Mouse (Mus musculus): ENCODE data around the gene Bmpr1a. TPM values are rescaled to one million over a fixed set of nuclear protein-coding genes. Genes with fewer than 3 reads are reported as not detected.

Gene Bmpr1a
- total RNA-seq, 1 experiment: 38.9 TPM

DNA sequence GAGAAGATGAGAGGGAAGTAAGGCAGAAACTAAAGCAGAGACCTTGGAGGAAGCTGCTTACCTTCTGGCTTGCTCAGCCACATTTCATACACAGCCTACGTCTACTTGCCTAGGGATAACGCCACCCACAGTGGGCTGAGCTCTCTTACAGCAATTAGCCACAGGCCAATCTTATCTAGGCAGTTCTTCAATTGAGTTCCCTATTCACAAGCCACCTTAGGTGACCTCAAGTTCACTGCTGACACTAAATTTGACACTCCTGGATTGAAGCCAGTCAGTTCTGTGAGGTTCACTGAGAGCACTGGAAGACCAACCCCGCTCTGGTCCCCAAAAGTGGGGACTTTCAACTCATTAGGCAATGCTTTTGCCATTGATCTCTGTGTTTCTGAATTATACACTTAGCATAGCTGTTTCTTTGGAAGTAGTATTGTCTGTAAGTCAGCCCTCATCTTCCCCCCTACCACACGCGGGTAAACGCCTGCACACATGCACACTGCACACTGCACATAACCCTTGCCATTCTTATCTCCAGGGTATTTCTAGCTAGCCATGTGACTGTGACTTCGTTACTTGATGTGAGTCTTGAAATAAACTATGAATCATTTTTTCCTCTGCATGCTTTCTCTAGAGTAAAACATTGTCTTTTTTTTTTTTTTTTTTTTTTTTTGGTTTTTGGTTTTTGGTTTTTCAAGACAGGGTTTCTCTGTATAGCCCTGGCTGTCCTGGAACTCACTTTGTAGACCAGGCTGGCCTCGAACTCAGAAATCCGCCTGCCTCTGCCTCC lies 120.0 kb downstream of the Bmpr1a start:
- in situ Hi-C loops (cut with MboI; ENCODE audit: low sequenced_read_pairs in 2 of 2, unreplicated experiment in 2 of 2): no loop called here

DNA sequence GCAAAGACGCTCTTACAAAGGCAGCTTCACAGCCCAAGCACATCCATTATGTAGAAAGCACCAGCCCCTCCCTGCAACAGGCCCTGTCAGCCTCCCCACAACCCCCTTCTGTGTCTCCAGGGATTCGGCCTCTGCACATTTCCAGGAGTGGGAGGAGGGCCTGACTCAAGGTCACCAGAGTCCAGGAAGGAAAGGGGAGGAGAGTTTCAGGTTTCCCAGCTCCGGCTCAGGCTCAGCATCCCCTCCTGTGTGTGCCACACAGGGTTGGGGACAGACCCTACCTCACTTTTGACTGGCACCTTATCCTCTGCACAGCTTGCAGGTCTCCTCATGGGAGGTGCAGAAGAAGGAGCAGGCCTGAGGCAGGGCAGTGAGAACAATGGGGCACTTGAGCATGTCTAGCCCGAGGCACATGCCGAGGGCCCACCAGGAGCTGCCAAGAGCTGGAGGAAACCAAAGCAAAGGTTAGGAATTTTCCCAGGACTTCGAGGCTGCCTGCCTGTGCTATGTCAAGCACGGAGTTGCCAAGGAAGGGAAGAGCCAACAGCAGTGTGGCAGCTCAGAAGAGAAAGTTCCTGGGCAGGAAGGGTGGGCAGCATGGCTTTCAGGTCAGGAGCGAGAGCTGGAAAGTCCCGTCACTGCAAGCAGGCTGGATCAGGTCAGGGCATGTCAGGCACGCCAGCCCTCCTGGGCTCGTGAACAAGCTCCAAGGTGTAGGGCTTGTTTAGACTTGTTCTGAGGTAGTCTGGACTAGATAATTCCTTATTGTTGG lies 124.4 kb downstream of the Bmpr1a start:
- H3K4me1 ChIP-seq (ENCODE audit: control insufficient read depth in 2 of 2, insufficient read depth in 2 of 2, low read length in 2 of 2, poor library complexity in 1 of 2): peaks cover 12 to 47% of the 10 kb centered on the region in 2 experiments
- TF ChIP-seq ZC3H11A (IDR thresholded peaks at IDR 0.05; ENCODE audit: borderline replicate concordance, low read depth, low read length) (no peak), HCFC1 (IDR thresholded peaks at IDR 0.05; ENCODE audit: borderline replicate concordance, insufficient read depth, low read length) (no peak), ZNF384 (IDR thresholded peaks at IDR 0.05; ENCODE audit: low read depth, low read length) (no peak), CHD2 (IDR thresholded peaks at IDR 0.05; ENCODE audit: low read depth, low read length) (no peak), MAFK (IDR thresholded peaks at IDR 0.05; ENCODE audit: insufficient read depth, low read depth, low read length) (no peak)
- H3K4me3 ChIP-seq (ENCODE audit: insufficient read depth in 1 of 2, low read depth in 1 of 2, low read length in 2 of 2, poor library complexity in 1 of 2, severe bottlenecking in 1 of 2): peak overlapping the region; percentile 34 to 51
- H3K9me3 ChIP-seq (ENCODE audit: control insufficient read depth, insufficient read depth, low read depth, low read length): no peaks in the 10 kb centered on the region
- in situ Hi-C loops (cut with MboI; ENCODE audit: low sequenced_read_pairs in 2 of 2, unreplicated experiment in 2 of 2): no loop called here
- H3K27ac ChIP-seq (ENCODE audit: insufficient read depth, low read depth, low read length, poor library complexity, severe bottlenecking): peak overlapping the region; percentile 68
- peak; percentile 69 for DNase-seq (ENCODE audit: low read depth, low spot score)
- H3K36me3 ChIP-seq (ENCODE audit: control insufficient read depth, insufficient read depth, low read length, poor library complexity, severe bottlenecking): no peaks in the 10 kb centered on the region
- H3K9ac ChIP-seq (ENCODE audit: insufficient read depth, low read depth, low read length, poor library complexity, severe bottlenecking): peak overlapping the region; percentile 38

More for the DNA sequence above, 120.0 kb downstream of the Bmpr1a start:
- H3K9me3 ChIP-seq (ENCODE audit: control insufficient read depth, insufficient read depth, low read depth, low read length): no peaks in the 10 kb centered on the region
- H3K4me3 ChIP-seq (ENCODE audit: insufficient read depth in 1 of 2, low read depth in 1 of 2, low read length in 2 of 2, poor library complexity in 1 of 2, severe bottlenecking in 1 of 2): no peak overlapping the region
- TF ChIP-seq CHD2 (IDR thresholded peaks at IDR 0.05; ENCODE audit: low read depth, low read length) (no peak), ZC3H11A (IDR thresholded peaks at IDR 0.05; ENCODE audit: borderline replicate concordance, low read depth, low read length) (no peak), HCFC1 (IDR thresholded peaks at IDR 0.05; ENCODE audit: borderline replicate concordance, insufficient read depth, low read length) (no peak), MAFK (IDR thresholded peaks at IDR 0.05; ENCODE audit: insufficient read depth, low read depth, low read length) (no peak), ZNF384 (IDR thresholded peaks at IDR 0.05; ENCODE audit: low read depth, low read length) (no peak)
- DNase-seq (ENCODE audit: low read depth, low spot score): no peak
- no peaks in the 10 kb centered on the region for H3K36me3 ChIP-seq (ENCODE audit: control insufficient read depth, insufficient read depth, low read length, poor library complexity, severe bottlenecking)
- no peak overlapping the region for H3K27ac ChIP-seq (ENCODE audit: insufficient read depth, low read depth, low read length, poor library complexity, severe bottlenecking)
- H3K9ac ChIP-seq (ENCODE audit: insufficient read depth, low read depth, low read length, poor library complexity, severe bottlenecking): no peak overlapping the region
- peaks cover 2 to 13% of the 10 kb centered on the region in 2 experiments; a peak in 3 of 4 replicates for H3K4me1 ChIP-seq (ENCODE audit: control insufficient read depth in 2 of 2, insufficient read depth in 2 of 2, low read length in 2 of 2, poor library complexity in 1 of 2)

GRCm38 (mm10) chr14:34377121-34377520 lies 126.0 kb downstream of the Bmpr1a start:
- TF ChIP-seq ZC3H11A (IDR thresholded peaks at IDR 0.05; ENCODE audit: borderline replicate concordance, low read depth, low read length) (no peak), HCFC1 (IDR thresholded peaks at IDR 0.05; ENCODE audit: borderline replicate concordance, insufficient read depth, low read length) (no peak), ZNF384 (IDR thresholded peaks at IDR 0.05; ENCODE audit: low read depth, low read length) (no peak), CHD2 (IDR thresholded peaks at IDR 0.05; ENCODE audit: low read depth, low read length) (no peak), MAFK (IDR thresholded peaks at IDR 0.05; ENCODE audit: insufficient read depth, low read depth, low read length) (no peak)
- DNase-seq (ENCODE audit: low read depth, low spot score): no peak
- in situ Hi-C loops (cut with MboI; ENCODE audit: low sequenced_read_pairs in 2 of 2, unreplicated experiment in 2 of 2): no loop called here
- no peaks in the 10 kb centered on the region for H3K36me3 ChIP-seq (ENCODE audit: control insufficient read depth, insufficient read depth, low read length, poor library complexity, severe bottlenecking)
- peaks cover 14 to 57% of the 10 kb centered on the region in 2 experiments for H3K4me1 ChIP-seq (ENCODE audit: control insufficient read depth in 2 of 2, insufficient read depth in 2 of 2, low read length in 2 of 2, poor library complexity in 1 of 2)
- no peak overlapping the region; the same call in 1 of the 2 replicates for H3K27ac ChIP-seq (ENCODE audit: insufficient read depth, low read depth, low read length, poor library complexity, severe bottlenecking)
- H3K9ac ChIP-seq (ENCODE audit: insufficient read depth, low read depth, low read length, poor library complexity, severe bottlenecking): no peak overlapping the region; the same call in 1 of the 2 replicates
- H3K4me3 ChIP-seq (ENCODE audit: insufficient read depth in 1 of 2, low read depth in 1 of 2, low read length in 2 of 2, poor library complexity in 1 of 2, severe bottlenecking in 1 of 2): no peak overlapping the region
- no peaks in the 10 kb centered on the region for H3K9me3 ChIP-seq (ENCODE audit: control insufficient read depth, insufficient read depth, low read depth, low read length)

- peak overlapping the region; percentile 5 to 37; a peak in 3 of 4 replicates for H3K4me3 ChIP-seq (ENCODE audit: insufficient read depth in 1 of 2, low read depth in 1 of 2, low read length in 2 of 2, poor library complexity in 1 of 2, severe bottlenecking in 1 of 2)
- peaks cover 14 to 51% of the 10 kb centered on the region in 2 experiments for H3K4me1 ChIP-seq (ENCODE audit: control insufficient read depth in 2 of 2, insufficient read depth in 2 of 2, low read length in 2 of 2, poor library complexity in 1 of 2)
- peak overlapping the region; percentile 42; the same call in 1 of the 2 replicates for H3K9ac ChIP-seq (ENCODE audit: insufficient read depth, low read depth, low read length, poor library complexity, severe bottlenecking)
- H3K27ac ChIP-seq (ENCODE audit: insufficient read depth, low read depth, low read length, poor library complexity, severe bottlenecking): peak overlapping the region; percentile 15; the same call in 1 of the 2 replicates
- H3K9me3 ChIP-seq (ENCODE audit: control insufficient read depth, insufficient read depth, low read depth, low read length): no peaks in the 10 kb centered on the region
- no peak for TF ChIP-seq MAFK (IDR thresholded peaks at IDR 0.05; ENCODE audit: insufficient read depth, low read depth, low read length)
- no peak for TF ChIP-seq ZC3H11A (IDR thresholded peaks at IDR 0.05; ENCODE audit: borderline replicate concordance, low read depth, low read length)
- in situ Hi-C loops (cut with MboI; ENCODE audit: low sequenced_read_pairs in 2 of 2, unreplicated experiment in 2 of 2): no loop called here
- DNase-seq (ENCODE audit: low read depth, low spot score): no peak
- no peaks in the 10 kb centered on the region for H3K36me3 ChIP-seq (ENCODE audit: control insufficient read depth, insufficient read depth, low read length, poor library complexity, severe bottlenecking)
These were observed 127.2 kb downstream of the Bmpr1a start for GRCm38 (mm10) chr14:34375941-34376340.

Measured in ES-E14 (cell line).